10 mouse cellular contexts compared by ENCODE assay signal in the genomic region with DNA sequence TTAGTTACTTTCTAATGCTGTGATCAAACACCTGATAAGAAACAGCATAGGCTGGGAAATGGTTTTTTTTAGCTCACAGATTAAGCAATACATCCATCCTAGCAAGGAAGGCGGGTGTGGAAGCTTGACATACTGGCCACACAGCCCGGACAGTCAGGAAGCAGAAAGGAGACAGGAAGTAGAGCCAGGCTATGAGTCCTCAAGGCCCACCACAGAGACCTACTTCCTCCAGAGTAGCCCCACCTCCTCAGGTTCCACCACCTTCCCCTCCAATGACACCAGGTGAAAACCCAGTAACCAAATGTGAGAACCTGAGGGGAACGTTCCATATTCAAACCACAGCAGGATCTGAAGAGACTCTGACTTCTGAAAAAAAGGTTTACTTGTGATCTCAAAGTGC. TPM values are rescaled to one million over a fixed set of nuclear protein-coding genes. Genes with fewer than 3 reads are reported as not detected.
A peak's percentile ranks its signal among the peaks of the same experiment; 100 is the strongest.
DNase-seq lines count a peak whose midpoint lies in the region; ATAC-seq and TF ChIP-seq lines count a peak whose summit lies in the region.
"Had no signal": no experiment of that assay in that cellular context is flagged by ENCODE, and none has a peak within 500 bp of the region (broad histone marks: within the 10 kb centered on the region; RNA-seq: fewer than 3 reads in every experiment).

No protein-coding gene starts in this region.

- no peak overlapping the region for H3K9ac ChIP-seq in heart, embryonic 15.5 days
- no peak overlapping the region for H3K9ac ChIP-seq in heart, embryonic 12.5 days
- H3K9ac ChIP-seq: neural tube, embryonic 12.5 days had no signal

- no peak for TF ChIP-seq POLR2A in thymus, adult 2 months (IDR thresholded peaks at IDR 0.05; ENCODE audit: control insufficient read depth, extremely low read depth, insufficient read depth, low read length, poor library complexity)

- no peaks in the 10 kb centered on the region for H3K9me3 ChIP-seq in heart, embryonic 15.5 days (replicated peaks)
- H3K9me3 ChIP-seq in heart, embryonic 12.5 days (replicated peaks) = peaks cover 6% of the 10 kb centered on the region; the same call in 1 of the 2 replicates
- H3K9me3 ChIP-seq: neural tube, embryonic 12.5 days had no signal

- H3K36me3 ChIP-seq in heart, embryonic 15.5 days = no peaks in the 10 kb centered on the region
- H3K36me3 ChIP-seq in heart, embryonic 12.5 days = no peaks in the 10 kb centered on the region
- H3K36me3 ChIP-seq in thymus, adult 2 months (ENCODE audit: control insufficient read depth, insufficient read depth, low read length) = no peaks in the 10 kb centered on the region
- H3K36me3 ChIP-seq: neural tube, embryonic 12.5 days had no signal

- H3K4me1 ChIP-seq in heart, embryonic 15.5 days (replicated peaks) = peaks cover 23% of the 10 kb centered on the region
- H3K4me1 ChIP-seq in heart, embryonic 12.5 days (replicated peaks) = peaks cover 21% of the 10 kb centered on the region
- peaks cover 3% of the 10 kb centered on the region for H3K4me1 ChIP-seq in thymus, adult 2 months (replicated peaks; ENCODE audit: control insufficient read depth, insufficient read depth, low read length)

- H3K27me3 ChIP-seq in heart, embryonic 15.5 days = no peaks in the 10 kb centered on the region
- H3K27me3 ChIP-seq in heart, embryonic 12.5 days (replicated peaks) = no peaks in the 10 kb centered on the region
- H3K27me3 ChIP-seq in thymus, adult 2 months (ENCODE audit: control insufficient read depth, insufficient read depth, low read length) = no peaks in the 10 kb centered on the region
- H3K27me3 ChIP-seq: megakaryocyte, embryonic 14.5 days; neural tube, embryonic 12.5 days had no signal

- H3K4me2 ChIP-seq in heart, embryonic 15.5 days = no peak overlapping the region
- H3K4me2 ChIP-seq in heart, embryonic 12.5 days = no peak overlapping the region

- ATAC-seq in heart, embryonic 15.5 days (replicated peaks; ENCODE audit: insufficient number of reproducible peaks, insufficient read depth, low FRiP score, low read depth) = no peak
- ATAC-seq in heart, embryonic 12.5 days (ENCODE audit: insufficient number of reproducible peaks, low FRiP score) = no peak
- peak; percentile 88 for ATAC-seq in megakaryocyte progenitor cell, adult 5-6 weeks (replicated peaks; ENCODE audit: poor library complexity)

- 58% methylated on average over 3 of the region's 3 CpGs for WGBS in heart, embryonic 15.5 days
- WGBS in heart, embryonic 12.5 days = 66% methylated on average over 3 of the region's 3 CpGs
- WGBS in thymus, adult 2 months = 18% methylated on average over 3 of the region's 3 CpGs

- H3K27ac ChIP-seq in heart, embryonic 15.5 days = peak overlapping the region; percentile 31
- H3K27ac ChIP-seq in heart, embryonic 12.5 days (ENCODE audit: poor library complexity, severe bottlenecking) = no peak overlapping the region
- no peak overlapping the region for H3K27ac ChIP-seq in thymus, adult 2 months (ENCODE audit: control insufficient read depth, insufficient read depth, low read length)
- H3K27ac ChIP-seq: neural tube, embryonic 12.5 days had no signal

- H3K4me3 ChIP-seq in heart, embryonic 15.5 days = no peak overlapping the region
- H3K4me3 ChIP-seq in heart, embryonic 12.5 days = no peak overlapping the region
- no peak overlapping the region for H3K4me3 ChIP-seq in thymus, adult 2 months (ENCODE audit: control insufficient read depth, insufficient read depth, low read length)
- H3K4me3 ChIP-seq: neural tube, embryonic 12.5 days had no signal

- no peak for TF ChIP-seq CTCF in thymus, adult 2 months (IDR thresholded peaks at IDR 0.05; ENCODE audit: borderline replicate concordance, control insufficient read depth, extremely low read depth, insufficient read depth, low read length, poor library complexity)

- DNase-seq in thymus, adult 2 months = peak; percentile 17
- no peak for DNase-seq in thymus, postnatal 10 days (ENCODE audit: low spot score in 2 of 2)
- DNase-seq in ovary, adult 18-20 months (ENCODE audit: low spot score) = no peak
- no peak for DNase-seq in cerebellum, adult 9-11 months
- DNase-seq: cerebellum, adult 8-10 months had no signal

RNA-seq across cellular contexts. Expression of a gene that starts 53.6 kb away (rescaled TPM):
- polyA plus RNA-seq in heart, embryonic 15.5 days (2015; fragmentation: Nextera tagmentation; extraction: Ambion mirVana) = 1.4 and 1.9 TPM in 2 replicates
- 2.5 and 2.8 TPM in 2 replicates for polyA plus RNA-seq in heart, embryonic 12.5 days (2016; fragmentation: Nextera tagmentation; extraction: Ambion mirVana)
- polyA plus RNA-seq in thymus, adult 2 months (2012; rRNA removed) = 0.84 and 0.88 TPM in 2 replicates
- total RNA-seq in megakaryocyte progenitor cell, adult 5-6 weeks (2015) = 1.6 and 1.7 TPM in 2 replicates
- total RNA-seq in megakaryocyte progenitor cell, adult 5-6 weeks (2017) = 1.1 and 1.8 TPM in 2 replicates
